ENCODE assay signal across 19 mouse cellular contexts in genomic region chr6:89121023-89121745, GRCm38 (mm10).
A peak's percentile ranks its signal among the peaks of the same experiment; 100 is the strongest.
DNase-seq lines count a peak whose midpoint lies in the region; ATAC-seq and TF ChIP-seq lines count a peak whose summit lies in the region.
"Had no signal": no experiment of that assay in that cellular context is flagged by ENCODE, and none has a peak within 500 bp of the region (broad histone marks: within the 10 kb centered on the region; RNA-seq: fewer than 3 reads in every experiment).

No protein-coding gene starts in this region.

- TF ChIP-seq POLR2A in myocyte (IDR thresholded peaks at IDR 0.05; ENCODE audit: insufficient read length, low read depth): no peak

- H3K9me3 ChIP-seq in embryonic facial prominence, embryonic 11.5 days (replicated peaks; ENCODE audit: control insufficient read depth, low read length): no peaks in the 10 kb centered on the region
- no peaks in the 10 kb centered on the region for H3K9me3 ChIP-seq in embryonic facial prominence, embryonic 10.5 days
- no peaks in the 10 kb centered on the region for H3K9me3 ChIP-seq in neural tube, embryonic 12.5 days
- H3K9me3 ChIP-seq: kidney, embryonic 15.5 days; liver, embryonic 15.5 days had no signal

- no peak overlapping the region for H3K9ac ChIP-seq in embryonic facial prominence, embryonic 11.5 days (replicated peaks; ENCODE audit: low read length)
- H3K9ac ChIP-seq in neural tube, embryonic 12.5 days: no peak overlapping the region
- H3K9ac ChIP-seq: kidney, embryonic 15.5 days; liver, embryonic 15.5 days had no signal

- H3K4me3 ChIP-seq in embryonic facial prominence, embryonic 11.5 days (ENCODE audit: low read depth, low read length): no peak overlapping the region
- no peak overlapping the region for H3K4me3 ChIP-seq in embryonic facial prominence, embryonic 10.5 days
- H3K4me3 ChIP-seq in neural tube, embryonic 12.5 days: no peak overlapping the region
- no peak overlapping the region for H3K4me3 ChIP-seq in myocyte
- H3K4me3 ChIP-seq: kidney, embryonic 15.5 days; liver, embryonic 15.5 days had no signal

- H3K27ac ChIP-seq in embryonic facial prominence, embryonic 11.5 days (replicated peaks; ENCODE audit: low read depth, low read length): no peak overlapping the region
- no peak overlapping the region for H3K27ac ChIP-seq in embryonic facial prominence, embryonic 10.5 days (replicated peaks)
- no peak overlapping the region for H3K27ac ChIP-seq in neural tube, embryonic 12.5 days
- H3K27ac ChIP-seq: kidney, embryonic 15.5 days; liver, embryonic 15.5 days had no signal

- no peaks in the 10 kb centered on the region for H3K36me3 ChIP-seq in embryonic facial prominence, embryonic 11.5 days (replicated peaks; ENCODE audit: control insufficient read depth, insufficient read depth, low read depth, low read length)
- no peaks in the 10 kb centered on the region for H3K36me3 ChIP-seq in embryonic facial prominence, embryonic 10.5 days (replicated peaks)
- no peaks in the 10 kb centered on the region for H3K36me3 ChIP-seq in neural tube, embryonic 12.5 days
- H3K36me3 ChIP-seq in myocyte (ENCODE audit: control insufficient read depth, insufficient read depth): no peaks in the 10 kb centered on the region
- H3K36me3 ChIP-seq: kidney, embryonic 15.5 days; liver, embryonic 15.5 days had no signal

- no peak for DNase-seq in embryonic facial prominence, embryonic 11.5 days (ENCODE audit: low spot score)
- no peak for DNase-seq in embryonic facial prominence, embryonic 10.5 days (ENCODE audit: low spot score)
- DNase-seq in neural tube, embryonic 10.5 days (ENCODE audit: extremely low spot score, low spot score): no peak
- no peak for DNase-seq in kidney, postnatal 10 days
- DNase-seq in heart, postnatal 36 days: no peak
- DNase-seq in frontal cortex, postnatal 25 days (ENCODE audit: low spot score in 2 of 2): no peak
- DNase-seq: cerebellum, postnatal 10 days; heart, postnatal 14 days; left cerebral cortex, postnatal 4 days; right cerebral cortex, postnatal 4 days had no signal

- WGBS in embryonic facial prominence, embryonic 11.5 days: 71% methylated on average over 4 of the region's 4 CpGs
- WGBS in embryonic facial prominence, embryonic 10.5 days: 68% methylated on average over 4 of the region's 4 CpGs
- WGBS in neural tube, embryonic 12.5 days: 52% methylated on average over 4 of the region's 4 CpGs

- no peaks in the 10 kb centered on the region for H3K79me2 ChIP-seq in myocyte (ENCODE audit: control insufficient read depth, insufficient read depth)

- intact Hi-C loops in heart, postnatal 36 days (cut with DNase I): no loop called here

- no peak overlapping the region for H3K4me2 ChIP-seq in embryonic facial prominence, embryonic 11.5 days (ENCODE audit: low read depth, low read length)
- no peak overlapping the region for H3K4me2 ChIP-seq in neural tube, embryonic 12.5 days (replicated peaks)
- no peak overlapping the region for H3K4me2 ChIP-seq in myocyte (ENCODE audit: low read depth)
- H3K4me2 ChIP-seq: heart, embryonic 11.5 days; kidney, embryonic 15.5 days; liver, embryonic 15.5 days had no signal

- 0 out of 2 replicates have a peak, but pooled peaks have one; percentile 19 for ATAC-seq in embryonic facial prominence, embryonic 11.5 days (replicated peaks; ENCODE audit: insufficient number of reproducible peaks, low FRiP score, low TSS enrichment, low read depth)
- ATAC-seq in neural tube, embryonic 12.5 days (ENCODE audit: low FRiP score, low read depth): peak; percentile 19; the same call in 1 of the 2 replicates
- ATAC-seq: activated CD4-positive, CD25-positive, alpha-beta regulatory T cell, adult 4 months; intestine, embryonic 16.5 days; lung, postnatal 0 days; Patski had no signal

- no peaks in the 10 kb centered on the region for H3K4me1 ChIP-seq in embryonic facial prominence, embryonic 11.5 days (ENCODE audit: control insufficient read depth, insufficient read depth, low read length)
- H3K4me1 ChIP-seq in embryonic facial prominence, embryonic 10.5 days: peaks cover 31% of the 10 kb centered on the region
- H3K4me1 ChIP-seq in neural tube, embryonic 12.5 days: peaks cover 7% of the 10 kb centered on the region; the same call in 1 of the 2 replicates
- H3K4me1 ChIP-seq: liver, embryonic 15.5 days had no signal

- H3K27me3 ChIP-seq in embryonic facial prominence, embryonic 11.5 days (ENCODE audit: control insufficient read depth, insufficient read depth, low read length): no peaks in the 10 kb centered on the region
- H3K27me3 ChIP-seq in embryonic facial prominence, embryonic 10.5 days (replicated peaks; ENCODE audit: low read depth, poor library complexity, severe bottlenecking): peaks cover 6% of the 10 kb centered on the region; the same call in 1 of the 2 replicates
- H3K27me3 ChIP-seq in neural tube, embryonic 12.5 days (replicated peaks): no peaks in the 10 kb centered on the region
- H3K27me3 ChIP-seq in myocyte (ENCODE audit: control insufficient read depth, insufficient read depth, insufficient read length): no peaks in the 10 kb centered on the region
- H3K27me3 ChIP-seq: kidney, embryonic 15.5 days; liver, embryonic 15.5 days had no signal

- H3ac ChIP-seq in myocyte (ENCODE audit: control insufficient read depth, insufficient read length): no peak overlapping the region

TF ChIP-seq in myocyte, 11 proteins besides CTCF, POLR2A, EP300 and RAD21:
- TF ChIP-seq CEBPB (IDR thresholded peaks at IDR 0.05; ENCODE audit: insufficient read depth, poor library complexity, severe bottlenecking): no peak
- TF ChIP-seq POLR2AphosphoS2 (IDR thresholded peaks at IDR 0.05; ENCODE audit: insufficient read length, low read depth): no peak
- TF ChIP-seq MYOD1 (IDR thresholded peaks at IDR 0.05; ENCODE audit: control insufficient read depth in 1 of 3, insufficient read length in 2 of 3, low read depth in 2 of 3): peak in 2 of 3 experiments; percentile 58 to 77
TF ChIP-seq in myocyte: peak in this region for 1.
